ENCODE assay signal across 18 mouse cellular contexts in genomic region chr9:119680896-119681295, GRCm38 (mm10). TPM values are rescaled to one million over a fixed set of nuclear protein-coding genes. Genes with fewer than 3 reads are reported as not detected.
A peak's percentile ranks its signal among the peaks of the same experiment; 100 is the strongest.
DNase-seq lines count a peak whose midpoint lies in the region.
"Had no signal": no experiment of that assay in that cellular context is flagged by ENCODE, and none has a peak within 500 bp of the region (broad histone marks: within the 10 kb centered on the region; RNA-seq: fewer than 3 reads in every experiment).

No protein-coding gene starts in this region.

- DNase-seq in adrenal gland, adult 8-10 months, result peak; percentile 23
- DNase-seq in adrenal gland, adult 18-20 months (ENCODE audit: low spot score in 2 of 2), result no peak
- DNase-seq in lung, postnatal 36 days, result peak; percentile 0
- no peak for DNase-seq in lung, postnatal 14 days
- peak; percentile 48 for DNase-seq in testis, postnatal 14 days (ENCODE audit: low spot score)
- no peak for DNase-seq in testis, postnatal 10 days (ENCODE audit: low spot score)
- DNase-seq in adrenal gland, postnatal 36 days, result peak; percentile 34 to 46
- no peak for DNase-seq in layer of hippocampus, postnatal 25 days (ENCODE audit: extremely low spot score in 1 of 2, low spot score in 1 of 2)
- DNase-seq: cerebellum, adult 11 months; cerebellum, adult 2 months; cerebellum, adult 9-11 months; cerebellum, postnatal 25 days; forebrain, postnatal 0 days; gastrocnemius, adult 2 months; gastrocnemius, postnatal 14 days; heart, postnatal 14 days; heart, postnatal 4 days had no signal

RNA-seq across cellular contexts. Expression of gene Scn10a, which starts 38.2 kb away (rescaled TPM):
- total RNA-seq in adrenal gland, adult 8-10 months (2022), result not detected
- total RNA-seq in adrenal gland, adult 18-20 months (2021), result not detected
- total RNA-seq in adrenal gland, postnatal 36 days (2021), result not detected
- total RNA-seq in layer of hippocampus, postnatal 25 days (2021), result not detected
- total RNA-seq: common myeloid progenitor, adult 5-6 weeks; gastrocnemius, adult 2 months; gastrocnemius, postnatal 14 days had no signal

Comparison
In these comparisons a context has a peak if more than half of its experiments do, and no peak if none do; other contexts are left out.
1. DNase-seq: peak in adrenal gland, adult 8-10 months (single experiment), lung, postnatal 36 days (single experiment), testis, postnatal 14 days (single experiment) and adrenal gland, postnatal 36 days (2 of 2); none in adrenal gland, adult 18-20 months (0 of 2), lung, postnatal 14 days (single experiment), testis, postnatal 10 days (single experiment) and layer of hippocampus, postnatal 25 days (0 of 2).